Mouse (Mus musculus) testis, adult 2 months (tissue): ENCODE data around the gene Osbpl9.

Experiments used
- CTCF ChIP-seq: fragments of 200-500 bp; IDR thresholded peaks from 2 replicates; pipeline ENCODE4 v1.5.1; 2012; ENCODE audit warnings: low read depth, mild to moderate bottlenecking, inconsistent platforms, low read length, moderate library complexity; ENCODE audit not compliant: control insufficient read depth, insufficient read depth, insufficient replicate concordance
- POLR2A ChIP-seq: fragments of 200-500 bp; IDR thresholded peaks from 2 replicates; pipeline ENCODE4 v1.6.1; 2012; ENCODE audit warnings: low read depth, mild to moderate bottlenecking, inconsistent platforms, low read length, moderate library complexity; ENCODE audit not compliant: control insufficient read depth

- TF ChIP-seq POLR2A = peak; percentile 24; the same call in 1 of the 2 replicates
- no peak for TF ChIP-seq CTCF
These were observed 3.0 kb downstream of the Osbpl9 start for GRCm38 (mm10) chr4:109199069-109199468.
